Mouse (Mus musculus) hindbrain, embryonic 14.5 days (tissue): ENCODE data around the gene Mcmbp. TPM values are rescaled to one million over a fixed set of nuclear protein-coding genes. Genes with fewer than 3 reads are reported as not detected.

Source experiments
- ATAC-seq: fragments of 200-750 bp; cut with Nextera tagmentation; 2 replicates; pipeline ENCODE4 v1.8.0; 2017; ENCODE audit warnings: moderate number of reproducible peaks, mild to moderate bottlenecking, moderate TSS enrichment, moderate library complexity; ENCODE audit not compliant: low FRiP score
- DNase-seq: peaks from one replicate; pipeline ENCODE4 v3.0.0-alpha.2; 2015; ENCODE audit warnings: low spot score
- H3K27ac ChIP-seq: fragments of 300-500 bp; sonication (generic); 2 replicates; pipeline ENCODE4 v1.5.1; 2014; ENCODE audit warnings: mild to moderate bottlenecking, moderate library complexity
- H3K27me3 ChIP-seq: fragments of 300-500 bp; sonication (generic); 2 replicates; pipeline ENCODE4 v1.6.1; 2014; ENCODE audit warnings: mild to moderate bottlenecking, low read length, mixed read lengths; ENCODE audit not compliant: control insufficient read depth, insufficient read depth
- H3K36me3 ChIP-seq: fragments of 300-500 bp; sonication (generic); replicated peaks from 2 replicates; pipeline ENCODE4 v1.6.1; 2014; ENCODE audit not compliant: control insufficient read depth, insufficient read depth
- H3K4me1 ChIP-seq: fragments of 300-500 bp; sonication (generic); replicated peaks from 2 replicates; pipeline ENCODE4 v1.6.1; 2014; ENCODE audit warnings: antibody characterized with exemption, low read length, mixed read lengths; ENCODE audit not compliant: control insufficient read depth, insufficient read depth
- H3K4me2 ChIP-seq: fragments of 300-500 bp; sonication (generic); replicated peaks from 2 replicates; pipeline ENCODE4 v1.6.1; 2014; ENCODE audit warnings: mild to moderate bottlenecking, moderate library complexity
- H3K4me3 ChIP-seq: fragments of 300-500 bp; sonication (generic); replicated peaks from 2 replicates; pipeline ENCODE4 v1.5.1; 2014; ENCODE audit warnings: mild to moderate bottlenecking, low read length
- H3K9ac ChIP-seq: fragments of 300-500 bp; sonication (generic); 2 replicates; pipeline ENCODE4 v1.6.1; 2014
- H3K9me3 ChIP-seq: fragments of 300-500 bp; sonication (generic); 2 replicates; pipeline ENCODE4 v1.6.1; 2016; ENCODE audit warnings: low read length; ENCODE audit not compliant: control insufficient read depth
- WGBS: fragments of 180-500 bp; shearing (Covaris S2); extraction: QIAGEN DNeasy Blood & Tissue Kit; methylation state at CpG from one replicate; pipeline ENCODE4 v1.1.7; 2014; 5-methylcytosine and 5-hydroxymethylcytosine counted together
- polyA plus RNA-seq: library from polyadenylated mRNA; unstranded; fragments of >200 nt; fragmentation: Nextera tagmentation; extraction: Ambion mirVana; gene quantifications from 2 replicates; pipeline ENCODE4 v1.2.1, GENCODE M21; 2014

The Mcmbp gene
- polyA plus RNA-seq, 1 experiment from 2014 or later = 52.2 TPM

DNA sequence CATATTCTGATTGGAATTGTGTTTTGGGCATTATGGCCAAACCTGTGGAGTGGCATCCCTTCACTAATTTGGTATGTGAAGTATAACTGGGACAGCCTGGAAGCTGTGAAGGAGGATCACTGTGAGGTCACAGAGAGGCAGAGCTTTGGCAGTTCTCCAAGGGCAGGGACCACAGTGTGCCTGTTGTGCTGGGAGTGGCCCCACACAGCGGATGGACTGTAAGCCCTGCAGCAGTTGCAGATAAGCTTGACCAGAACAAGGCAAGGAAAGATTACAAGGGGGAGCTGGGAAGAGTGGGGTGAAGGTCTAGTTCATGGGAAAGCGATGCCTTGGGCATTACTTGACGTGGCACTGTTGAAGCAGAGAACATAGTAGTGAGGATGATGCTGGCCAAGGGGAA, 8.5 kb upstream of the Mcmbp start:
- H3K36me3 ChIP-seq = peaks cover 38% of the 10 kb centered on the region
- no peak overlapping the region for H3K9ac ChIP-seq
- no peak overlapping the region for H3K4me3 ChIP-seq
- DNase-seq (no peak), ATAC-seq (no peak)
- no peak overlapping the region for H3K27ac ChIP-seq
- H3K4me1 ChIP-seq = peaks cover 31% of the 10 kb centered on the region
- H3K27me3 ChIP-seq = no peaks in the 10 kb centered on the region
- no peak overlapping the region for H3K4me2 ChIP-seq
- H3K9me3 ChIP-seq = no peaks in the 10 kb centered on the region
- 56% methylated on average over 3 of the region's 3 CpGs for WGBS

DNA sequence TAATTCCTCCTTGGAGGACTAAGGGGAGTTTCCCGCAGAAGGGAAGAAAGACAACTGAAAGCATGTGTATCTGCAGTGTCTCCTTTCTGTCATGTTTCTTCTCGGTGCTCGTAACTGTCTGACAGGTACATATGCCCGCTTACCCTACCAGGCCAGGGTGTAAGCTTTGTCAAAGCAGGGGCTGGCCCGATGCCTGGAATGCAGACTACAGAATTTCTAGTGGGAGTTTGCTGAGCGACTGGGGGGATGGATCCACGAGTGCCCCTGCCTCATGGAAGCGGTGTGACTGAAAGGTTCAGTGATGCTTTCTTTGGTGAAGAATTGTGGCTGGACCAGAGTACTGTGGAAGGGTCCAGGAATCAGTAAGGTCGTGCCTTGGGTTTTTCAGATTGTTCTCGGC, 5.9 kb upstream of the Mcmbp start:
- no peak for DNase-seq
- Histone ChIP-seq H3K27me3 (peaks cover 3% of the 10 kb centered on the region; the same call in 1 of the 2 replicates), H3K4me3 (no peak overlapping the region), H3K27ac (no peak overlapping the region), H3K4me2 (peak overlapping the region; percentile 67), H3K9me3 (no peaks in the 10 kb centered on the region), H3K36me3 (peaks cover 13% of the 10 kb centered on the region), H3K9ac (no peak overlapping the region), H3K4me1 (peaks cover 31% of the 10 kb centered on the region)
- WGBS = 86% methylated on average over 10 of the region's 10 CpGs
- ATAC-seq = no peak

GRCm38 (mm10) chr7:128744684-128745485, 4.6 kb upstream of the Mcmbp start, which contains the start of gene Sec23ip:
Sec23ip (plus strand) TSS chr7:128744943.
- ATAC-seq (peak; percentile 92), DNase-seq (peak; percentile 98)
- Histone ChIP-seq H3K4me2 (peak within 1 kb of the TSS; percentile 67), H3K9me3 (no peaks in the 10 kb centered on the region), H3K4me3 (peak within 1 kb of the TSS; percentile 74), H3K36me3 (peaks cover under 1% of the 10 kb centered on the region), H3K27me3 (peaks cover 3% of the 10 kb centered on the region; the same call in 1 of the 2 replicates), H3K27ac (peak within 1 kb of the TSS; percentile 73), H3K4me1 (peaks cover 35% of the 10 kb centered on the region), H3K9ac (peak within 1 kb of the TSS; percentile 83)
- WGBS = under 1% methylated on average over 55 of the region's 55 CpGs

DNA sequence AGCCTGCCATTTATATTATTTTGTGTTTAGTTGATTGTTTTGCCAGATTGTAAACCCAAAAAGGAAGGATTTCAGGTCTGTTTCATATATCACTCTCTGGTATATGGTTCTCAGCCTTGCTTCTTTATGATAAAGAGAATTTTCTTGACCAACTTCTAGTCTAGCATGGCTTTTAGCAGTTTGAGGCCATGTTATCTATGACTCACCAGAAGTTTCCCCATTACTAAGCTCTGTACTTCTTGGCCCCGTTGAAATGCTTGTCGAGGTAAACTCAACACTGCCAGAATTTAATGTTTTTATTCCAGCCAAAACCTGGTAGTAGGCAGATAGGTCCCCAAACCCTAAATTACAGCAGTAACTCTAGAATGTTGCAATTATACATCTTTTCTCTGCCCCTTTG, 3.6 kb upstream of the Mcmbp start:
- peaks cover 3% of the 10 kb centered on the region; the same call in 1 of the 2 replicates for H3K27me3 ChIP-seq
- no peaks in the 10 kb centered on the region for H3K9me3 ChIP-seq
- WGBS = 72% methylated on average over 2 of the region's 2 CpGs
- no peaks in the 10 kb centered on the region; the same call in 1 of the 2 replicates for H3K36me3 ChIP-seq
- H3K4me1 ChIP-seq = peaks cover 38% of the 10 kb centered on the region
- peak overlapping the region; percentile 64 for H3K4me2 ChIP-seq
- peak overlapping the region; percentile 55; the same call in 1 of the 2 replicates for H3K9ac ChIP-seq
- DNase-seq (no peak), ATAC-seq (no peak)
- peak overlapping the region; percentile 74; the same call in 1 of the 2 replicates for H3K4me3 ChIP-seq
- no peak overlapping the region for H3K27ac ChIP-seq

DNA sequence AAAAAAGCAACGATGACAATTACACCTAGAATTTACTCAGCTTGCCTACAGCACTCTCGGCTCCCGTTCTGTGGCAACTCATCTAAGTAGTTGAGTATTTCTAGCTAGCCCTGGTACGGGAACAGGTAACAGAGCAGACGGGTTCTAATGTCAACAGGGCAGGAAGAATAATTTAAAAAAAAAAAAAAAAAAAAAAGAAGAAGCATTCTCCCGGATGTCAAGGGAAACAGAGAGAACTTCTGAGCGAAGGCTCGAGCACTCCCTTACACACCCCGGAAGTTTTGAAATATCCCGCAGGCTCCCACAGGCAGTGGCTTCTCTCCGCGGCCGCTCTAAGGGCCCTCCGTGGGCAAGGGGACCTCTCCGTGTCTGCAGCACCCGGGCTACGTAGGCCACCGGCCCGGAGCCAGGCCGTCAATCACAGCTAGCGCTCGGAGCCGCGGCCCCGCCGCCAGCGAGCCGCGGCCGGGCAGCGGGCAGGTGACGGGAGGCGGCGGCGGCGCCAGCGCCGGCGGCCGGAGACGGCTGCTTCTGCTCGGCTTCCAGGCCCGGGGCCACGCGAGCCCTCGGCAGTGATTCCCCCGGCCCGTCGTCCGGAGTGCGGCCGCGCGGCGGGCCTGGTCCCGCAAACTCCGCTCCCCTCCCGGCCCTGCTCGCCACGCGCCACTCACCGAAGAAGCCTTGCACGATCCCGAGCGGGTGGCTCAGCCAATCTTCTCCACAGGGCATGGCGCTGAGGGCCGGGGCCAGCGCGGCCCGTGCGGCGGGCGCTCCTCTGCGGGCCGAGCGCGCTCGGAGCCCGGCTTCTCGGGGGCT, 625 bp downstream of the Mcmbp start:
- peak overlapping the region; percentile 95 for H3K9ac ChIP-seq
- H3K4me1 ChIP-seq = peaks cover 25% of the 10 kb centered on the region
- DNase-seq (peak; percentile 30), ATAC-seq (peak; percentile 43)
- peak overlapping the region; percentile 99 for H3K4me3 ChIP-seq
- under 1% methylated on average over 65 of the region's 80 CpGs for WGBS
- H3K4me2 ChIP-seq = peak overlapping the region; percentile 94
- peaks cover 3% of the 10 kb centered on the region; the same call in 1 of the 2 replicates for H3K27me3 ChIP-seq
- no peaks in the 10 kb centered on the region for H3K36me3 ChIP-seq
- H3K9me3 ChIP-seq = no peaks in the 10 kb centered on the region
- peak overlapping the region; percentile 91 for H3K27ac ChIP-seq

- Histone ChIP-seq H3K4me2 (peak overlapping the region; percentile 94), H3K4me3 (peak overlapping the region; percentile 99), H3K27me3 (peaks cover 3% of the 10 kb centered on the region; the same call in 1 of the 2 replicates), H3K9ac (peak overlapping the region; percentile 95), H3K27ac (no peak overlapping the region), H3K4me1 (peaks cover 22% of the 10 kb centered on the region), H3K36me3 (no peaks in the 10 kb centered on the region), H3K9me3 (no peaks in the 10 kb centered on the region)
- ATAC-seq (no peak), DNase-seq (no peak)
- 3% methylated on average over 15 of the region's 15 CpGs for WGBS
Observed at GRCm38 (mm10) chr7:128739116-128739461, 1.2 kb downstream of the Mcmbp start.

DNA sequence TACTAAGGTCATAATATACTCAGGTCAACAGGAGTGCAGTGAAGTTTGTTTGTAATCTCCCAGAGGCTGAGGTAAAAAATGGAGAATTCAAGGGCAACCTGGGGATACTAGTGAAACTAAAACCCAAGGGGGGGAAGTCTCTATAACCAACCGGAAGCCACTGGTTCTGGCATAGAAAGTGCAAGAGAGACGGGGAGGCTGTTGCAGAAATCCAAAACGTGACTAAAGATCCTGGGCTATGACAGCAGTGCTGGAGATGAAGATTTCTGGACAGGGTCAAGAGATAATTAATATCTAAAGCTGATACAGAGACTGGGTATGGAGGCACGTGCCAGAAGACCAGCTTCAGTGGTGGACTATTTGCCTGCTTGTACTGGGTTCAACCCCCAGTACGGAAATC, 2.3 kb downstream of the Mcmbp start:
- 83% methylated on average over 5 of the region's 5 CpGs for WGBS
- Histone ChIP-seq H3K9ac (peak overlapping the region; percentile 18; the same call in 1 of the 2 replicates), H3K4me3 (peak overlapping the region; percentile 99; the same call in 1 of the 2 replicates), H3K36me3 (no peaks in the 10 kb centered on the region), H3K4me2 (peak overlapping the region; percentile 94), H3K9me3 (no peaks in the 10 kb centered on the region), H3K27me3 (peaks cover 3% of the 10 kb centered on the region; the same call in 1 of the 2 replicates), H3K4me1 (peaks cover 21% of the 10 kb centered on the region), H3K27ac (no peak overlapping the region)
- ATAC-seq (no peak), DNase-seq (no peak)

DNA sequence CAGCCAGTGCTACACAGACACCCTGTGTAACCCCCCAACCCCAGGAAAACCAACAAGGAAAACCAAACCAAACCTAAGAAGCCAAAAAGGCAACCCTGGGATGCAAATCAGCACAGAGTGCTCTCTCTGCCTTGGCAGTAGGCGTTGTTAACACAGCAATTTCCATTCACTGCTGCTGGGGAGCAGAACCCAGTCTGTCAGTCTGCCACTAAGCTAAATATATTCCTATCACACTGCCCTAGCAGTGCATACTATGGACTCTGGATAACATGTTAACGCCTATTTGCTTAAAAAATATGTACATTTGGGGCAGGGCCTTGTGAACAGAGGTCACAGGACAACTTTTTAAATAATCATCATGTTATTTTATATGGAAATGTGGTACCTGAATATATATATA, 8.7 kb downstream of the Mcmbp start:
- no peak overlapping the region for H3K27ac ChIP-seq
- DNase-seq (no peak), ATAC-seq (no peak)
- H3K9ac ChIP-seq = no peak overlapping the region
- H3K9me3 ChIP-seq = no peaks in the 10 kb centered on the region
- no peaks in the 10 kb centered on the region for H3K4me1 ChIP-seq
- WGBS = 74% methylated on average over 2 of the region's 2 CpGs
- no peak overlapping the region for H3K4me2 ChIP-seq
- no peaks in the 10 kb centered on the region for H3K27me3 ChIP-seq
- no peak overlapping the region for H3K4me3 ChIP-seq
- H3K36me3 ChIP-seq = no peaks in the 10 kb centered on the region

DNA sequence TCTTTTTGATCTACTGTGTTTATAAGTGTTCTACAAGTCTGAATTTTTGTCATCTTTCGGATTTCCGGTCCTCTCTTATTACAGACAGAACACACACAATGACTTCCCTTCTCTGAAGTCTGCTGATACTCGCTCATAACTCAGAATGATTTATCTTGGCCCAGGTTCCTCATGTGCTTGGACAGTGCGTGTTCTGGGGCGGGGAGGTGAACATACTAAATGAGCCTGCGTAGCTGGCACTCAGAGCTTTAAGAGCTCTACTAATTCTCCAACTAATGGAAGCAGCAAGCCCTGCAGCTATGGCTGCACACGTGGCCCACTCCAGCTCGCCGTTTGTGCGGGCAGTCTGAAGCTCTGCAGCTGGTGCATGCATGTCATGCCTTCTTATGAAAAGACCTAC, 11.6 kb downstream of the Mcmbp start:
- H3K4me2 ChIP-seq = no peak overlapping the region
- no peaks in the 10 kb centered on the region for H3K9me3 ChIP-seq
- no peak overlapping the region for H3K27ac ChIP-seq
- no peaks in the 10 kb centered on the region for H3K27me3 ChIP-seq
- no peak overlapping the region for H3K9ac ChIP-seq
- ATAC-seq (no peak), DNase-seq (no peak)
- 88% methylated on average over 10 of the region's 10 CpGs for WGBS
- H3K4me3 ChIP-seq = no peak overlapping the region
- H3K4me1 ChIP-seq = no peaks in the 10 kb centered on the region
- peaks cover 3% of the 10 kb centered on the region; the same call in 1 of the 2 replicates for H3K36me3 ChIP-seq
